Mouse (Mus musculus): Measurements from ENCODE around the gene Pa2g4. TPM values are rescaled to one million over a fixed set of nuclear protein-coding genes. Genes with fewer than 3 reads are reported as not detected.

Pa2g4 gene
- total and polyA plus RNA-seq, 3 experiments: 232 to 663 (median 298) TPM

- no peaks in the 10 kb centered on the region for H3K79me2 ChIP-seq (ENCODE audit: control insufficient read depth, insufficient read depth, low read length, poor library complexity)
- H3K4me1 ChIP-seq (ENCODE audit: control insufficient read depth in 1 of 2, insufficient read depth in 2 of 2, low read length in 2 of 2): no peaks in the 10 kb centered on the region
- no peaks in the 10 kb centered on the region for H3K9me3 ChIP-seq (replicated peaks; ENCODE audit: insufficient read depth, low read length)
- DNase-seq (ENCODE audit: low read depth, low spot score): no peak
- H3K4me3 ChIP-seq (ENCODE audit: control insufficient read depth in 1 of 2, insufficient read depth in 1 of 2, low read depth in 2 of 2, low read length in 2 of 2): no peak overlapping the region
- no peak overlapping the region for H3K9ac ChIP-seq (ENCODE audit: control insufficient read depth, low read depth, low read length, poor library complexity, severe bottlenecking)
- H3K27ac ChIP-seq (ENCODE audit: control insufficient read depth, low read depth, low read length): no peak overlapping the region
- no peaks in the 10 kb centered on the region for H3K27me3 ChIP-seq (ENCODE audit: control insufficient read depth in 1 of 2, insufficient read depth in 2 of 2, low read length in 2 of 2)
- H3K36me3 ChIP-seq (ENCODE audit: control insufficient read depth in 1 of 2, insufficient read depth in 2 of 2, low read length in 2 of 2): no peaks in the 10 kb centered on the region; a peak in 1 of 4 replicates
- no peak for TF ChIP-seq UBTF (IDR thresholded peaks at IDR 0.05; ENCODE audit: borderline replicate concordance, insufficient read depth, low read depth, low read length)
- no peak for TF ChIP-seq SIN3A (IDR thresholded peaks at IDR 0.05; ENCODE audit: low read length)
- TF ChIP-seq TAL1 (IDR thresholded peaks at IDR 0.05; ENCODE audit: low read length): no peak
- no peak for TF ChIP-seq MXI1 (IDR thresholded peaks at IDR 0.05; ENCODE audit: low read depth, low read length)
- TF ChIP-seq SMC3 (IDR thresholded peaks at IDR 0.05; ENCODE audit: low read depth, low read length): no peak
- no peak for TF ChIP-seq POLR2A (IDR thresholded peaks at IDR 0.05; ENCODE audit: control insufficient read depth in 1 of 2, insufficient read depth in 1 of 2, low read depth in 1 of 2, low read length in 2 of 2, poor library complexity in 1 of 2)
- TF ChIP-seq USF2 (IDR thresholded peaks at IDR 0.05; ENCODE audit: borderline replicate concordance in 1 of 2, insufficient read depth in 1 of 2, low read depth in 1 of 2, low read length in 2 of 2): no peak
- no peak for TF ChIP-seq JUND (IDR thresholded peaks at IDR 0.05; ENCODE audit: low read depth, low read length)
- no peak for TF ChIP-seq ZMIZ1 (IDR thresholded peaks at IDR 0.05; ENCODE audit: low read depth, low read length)
- TF ChIP-seq ETS1 (IDR thresholded peaks at IDR 0.05; ENCODE audit: low read depth, low read length): no peak
- no peak for TF ChIP-seq TCF12 (IDR thresholded peaks at IDR 0.05; ENCODE audit: low read depth, low read length)
- TF ChIP-seq CHD1 (IDR thresholded peaks at IDR 0.05; ENCODE audit: low read depth, low read length): no peak
- no peak for TF ChIP-seq ZNF384 (IDR thresholded peaks at IDR 0.05; ENCODE audit: low read depth, low read length)
- no peak for TF ChIP-seq E2F4 (IDR thresholded peaks at IDR 0.05; ENCODE audit: borderline replicate concordance, low read depth, low read length)
- TF ChIP-seq ZKSCAN1 (IDR thresholded peaks at IDR 0.05; ENCODE audit: low read depth, low read length): no peak
- no peak for TF ChIP-seq KAT2A (conservative IDR thresholded peaks at IDR 0.05; ENCODE audit: low read depth, low read length)
Measured at GRCm38 (mm10) chr10:128511761-128512160, 54.0 kb downstream of the Pa2g4 start.

- no peaks in the 10 kb centered on the region for H3K27me3 ChIP-seq (ENCODE audit: control insufficient read depth in 1 of 2, insufficient read depth in 2 of 2, low read length in 2 of 2)
- H3K4me1 ChIP-seq (ENCODE audit: control insufficient read depth in 1 of 2, insufficient read depth in 2 of 2, low read length in 2 of 2): no peaks in the 10 kb centered on the region
- DNase-seq (ENCODE audit: low read depth, low spot score): no peak
- TF ChIP-seq HCFC1 (IDR thresholded peaks at IDR 0.05; ENCODE audit: low read depth, low read length): no peak
- H3K36me3 ChIP-seq (ENCODE audit: control insufficient read depth in 1 of 2, insufficient read depth in 2 of 2, low read length in 2 of 2): no peaks in the 10 kb centered on the region; a peak in 1 of 4 replicates
- H3K9me3 ChIP-seq (replicated peaks; ENCODE audit: insufficient read depth, low read length): no peaks in the 10 kb centered on the region
- no peak overlapping the region for H3K9ac ChIP-seq (ENCODE audit: control insufficient read depth, low read depth, low read length, poor library complexity, severe bottlenecking)
- H3K27ac ChIP-seq (ENCODE audit: control insufficient read depth, low read depth, low read length): no peak overlapping the region
- H3K4me3 ChIP-seq (ENCODE audit: control insufficient read depth in 1 of 2, insufficient read depth in 1 of 2, low read depth in 2 of 2, low read length in 2 of 2): no peak overlapping the region
- no peaks in the 10 kb centered on the region for H3K79me2 ChIP-seq (ENCODE audit: control insufficient read depth, insufficient read depth, low read length, poor library complexity)
Measured at GRCm38 (mm10) chr10:128511189-128511588, 54.6 kb downstream of the Pa2g4 start.
